Mouse (Mus musculus): ENCODE measurements at regions not wholly inside any gene's neighbourhood (a gene's known extent, or its start where the extent isn't known, plus 50 kb on each side); places are given as distances from the start of the nearest gene placed in this dataset.

- DNase-seq (ENCODE audit: low spot score in 2 of 2), result no peak
Observed at GRCm38 (mm10) chr12:92152922-92153235, 303.9 kb upstream of the Sel1l start.

GRCm38 (mm10) chr12:92152043-92152921, 303.3 kb upstream of the Sel1l start:
- DNase-seq (ENCODE audit: low spot score in 2 of 2), result no peak

- no peak for DNase-seq (ENCODE audit: low spot score in 2 of 2)
Observed at GRCm38 (mm10) chr12:92137539-92137938, 288.6 kb upstream of the Sel1l start.

- no peak for DNase-seq (ENCODE audit: low spot score in 2 of 2)
Observed at GRCm38 (mm10) chr12:92127648-92128047, 278.7 kb upstream of the Sel1l start.

- DNase-seq (ENCODE audit: low spot score in 2 of 2), result no peak
Observed at GRCm38 (mm10) chr12:92120164-92120815, 271.3 kb upstream of the Sel1l start.

- no peak for DNase-seq (ENCODE audit: low spot score in 2 of 2)
Observed at GRCm38 (mm10) chr12:92109615-92110014, 260.7 kb upstream of the Sel1l start.

- no peak for DNase-seq (ENCODE audit: low spot score in 2 of 2)
Observed at GRCm38 (mm10) chr12:92100080-92100479, 251.1 kb upstream of the Sel1l start.

- DNase-seq (ENCODE audit: low spot score in 2 of 2), result no peak
Observed at GRCm38 (mm10) chr12:92092794-92093365, 243.9 kb upstream of the Sel1l start.

- DNase-seq (ENCODE audit: low spot score in 2 of 2), result peak; percentile 61 to 84
Observed at GRCm38 (mm10) chr12:92073209-92073608, 224.3 kb upstream of the Sel1l start.

- DNase-seq (ENCODE audit: low spot score in 2 of 2), result no peak
Observed at GRCm38 (mm10) chr12:92062731-92063130, 213.8 kb upstream of the Sel1l start.

- DNase-seq (ENCODE audit: low spot score in 2 of 2), result no peak
Observed at GRCm38 (mm10) chr12:92040481-92040880, 191.5 kb upstream of the Sel1l start.

GRCm38 (mm10) chr12:92029192-92029591, 180.2 kb upstream of the Sel1l start:
- DNase-seq (ENCODE audit: low spot score in 2 of 2), result no peak

GRCm38 (mm10) chr12:92028354-92028753, 179.4 kb upstream of the Sel1l start:
- no peak for DNase-seq (ENCODE audit: low spot score in 2 of 2)

- DNase-seq (ENCODE audit: low spot score in 2 of 2), result no peak
Observed at GRCm38 (mm10) chr12:92024461-92025218, 175.7 kb upstream of the Sel1l start.

- no peak for DNase-seq (ENCODE audit: low spot score in 2 of 2)
Observed at GRCm38 (mm10) chr12:92019593-92020224, 170.8 kb upstream of the Sel1l start.

- DNase-seq (ENCODE audit: low spot score in 2 of 2), result no peak
Observed at GRCm38 (mm10) chr12:92015373-92015772, 166.4 kb upstream of the Sel1l start.

- DNase-seq (ENCODE audit: low spot score in 2 of 2), result no peak
Observed at GRCm38 (mm10) chr12:92013979-92014378, 165.0 kb upstream of the Sel1l start.

- DNase-seq (ENCODE audit: low spot score in 2 of 2), result peak; percentile 17 to 19
Observed at GRCm38 (mm10) chr12:92013244-92013643, 164.3 kb upstream of the Sel1l start.

GRCm38 (mm10) chr12:92004391-92005094, 155.6 kb upstream of the Sel1l start:
- no peak for DNase-seq (ENCODE audit: low spot score in 2 of 2)

- no peak for DNase-seq (ENCODE audit: low spot score in 2 of 2)
Observed at GRCm38 (mm10) chr12:91999031-91999430, 150.1 kb upstream of the Sel1l start.

GRCm38 (mm10) chr12:91997404-91997803, 148.4 kb upstream of the Sel1l start:
- no peak for DNase-seq (ENCODE audit: low spot score in 2 of 2)

All from right cerebral cortex, postnatal 36 days (tissue).